Mouse (Mus musculus) kidney, adult 2 months (tissue): ENCODE measurements around the gene Gfap. TPM values are rescaled to one million over a fixed set of nuclear protein-coding genes. Genes with fewer than 3 reads are reported as not detected.

Source experiments
- DNase-seq: peaks from one replicate; pipeline ENCODE4 v3.0.0; 2021
- H3K27ac ChIP-seq: fragments of 200-500 bp; 2 replicates; pipeline ENCODE4 v1.5.1; 2012; ENCODE audit warnings: low read depth, low read length, control low read depth, inconsistent platforms; ENCODE audit not compliant: insufficient read depth
- H3K27me3 ChIP-seq: fragments of 200-500 bp; replicated peaks from 2 replicates; pipeline ENCODE4 v1.6.1; 2012; ENCODE audit warnings: mild to moderate bottlenecking, moderate library complexity, low read length, inconsistent platforms; ENCODE audit not compliant: control insufficient read depth, insufficient read depth
- H3K36me3 ChIP-seq: fragments of 200-500 bp; 2 replicates; pipeline ENCODE4 v1.6.1; 2012; ENCODE audit warnings: mild to moderate bottlenecking, moderate library complexity, low read length, inconsistent platforms; ENCODE audit not compliant: control insufficient read depth, insufficient read depth
- H3K4me1 ChIP-seq: fragments of 200-500 bp; 2 replicates; pipeline ENCODE4 v1.6.1; 2011; ENCODE audit warnings: low read length; ENCODE audit not compliant: control insufficient read depth, insufficient read depth
- H3K4me3 ChIP-seq: fragments of 200-500 bp; 2 replicates; pipeline ENCODE4 v1.5.1; 2011; ENCODE audit warnings: mild to moderate bottlenecking, low read depth, low read length, control low read depth; ENCODE audit not compliant: insufficient read depth
- CTCF ChIP-seq: fragments of 200-500 bp; conservative IDR thresholded peaks from 2 replicates; pipeline ENCODE4 v1.5.1; 2011; ENCODE audit warnings: low read depth, mild to moderate bottlenecking, control low read depth, low read length, moderate library complexity, mixed read lengths; ENCODE audit not compliant: insufficient read depth, insufficient read length
- POLR2A ChIP-seq: fragments of 200-500 bp; IDR thresholded peaks from one replicate; pipeline ENCODE4 v1.6.1; 2011; ENCODE audit warnings: low read depth, low read length, control low read depth
- WGBS: fragments of 180-500 bp; shearing (Covaris S2); methylation state at CpG from one replicate; pipeline ENCODE4 v1.1.7; 2018; 5-methylcytosine and 5-hydroxymethylcytosine counted together
- polyA plus RNA-seq: library from polyadenylated mRNA; depleted of rRNA; stranded (reverse); fragments of >200 nt; gene quantifications from 2 replicates; pipeline ENCODE4 v1.2.3, GENCODE M21; 2012; rRNA removed

Gene Gfap
- polyA plus RNA-seq, 1 experiment = 0.16 TPM

- TF ChIP-seq POLR2A = no peak
- TF ChIP-seq CTCF = no peak
- H3K27ac ChIP-seq = no peak overlapping the region
- H3K36me3 ChIP-seq = peaks cover 3% of the 10 kb centered on the region
- H3K27me3 ChIP-seq = no peaks in the 10 kb centered on the region
- no peaks in the 10 kb centered on the region for H3K4me1 ChIP-seq
- H3K4me3 ChIP-seq = no peak overlapping the region
- 92% methylated on average over 6 of the region's 6 CpGs for WGBS
- DNase-seq = no peak
These were observed 44.8 kb downstream of the Gfap start for GRCm38 (mm10) chr11:102855941-102856340.

- Histone ChIP-seq H3K36me3 (peaks cover 3% of the 10 kb centered on the region), H3K27ac (no peak overlapping the region), H3K27me3 (no peaks in the 10 kb centered on the region), H3K4me3 (no peak overlapping the region), H3K4me1 (no peaks in the 10 kb centered on the region)
- DNase-seq = no peak
- no peak for TF ChIP-seq POLR2A
- peak; percentile 29 for TF ChIP-seq CTCF
These were observed 47.0 kb downstream of the Gfap start for GRCm38 (mm10) chr11:102853760-102854159.

- Histone ChIP-seq H3K4me1 (no peaks in the 10 kb centered on the region), H3K36me3 (peaks cover 5% of the 10 kb centered on the region), H3K4me3 (no peak overlapping the region), H3K27ac (no peak overlapping the region), H3K27me3 (no peaks in the 10 kb centered on the region)
- 58% methylated on average over 5 of the region's 5 CpGs for WGBS
- peak; percentile 72 for DNase-seq
- TF ChIP-seq CTCF (peak; percentile 79), POLR2A (no peak)
These were observed 48.8 kb downstream of the Gfap start for GRCm38 (mm10) chr11:102851883-102852282.

- no peaks in the 10 kb centered on the region for H3K4me1 ChIP-seq
- no peak overlapping the region for H3K4me3 ChIP-seq
- WGBS = 75% methylated on average over 10 of the region's 10 CpGs
- peaks cover 5% of the 10 kb centered on the region for H3K36me3 ChIP-seq
- no peak for DNase-seq
- TF ChIP-seq CTCF (no peak), POLR2A (no peak)
- 0 out of 2 replicates have a peak overlapping the region, but pooled peaks have one; percentile 28 for H3K27ac ChIP-seq
- no peaks in the 10 kb centered on the region for H3K27me3 ChIP-seq
These were observed 54.8 kb downstream of the Gfap start for GRCm38 (mm10) chr11:102845926-102846325.

- Histone ChIP-seq H3K27ac (peak overlapping the region; percentile 58), H3K36me3 (peaks cover 3% of the 10 kb centered on the region), H3K4me3 (no peak overlapping the region), H3K4me1 (no peaks in the 10 kb centered on the region), H3K27me3 (no peaks in the 10 kb centered on the region)
- no peak for TF ChIP-seq POLR2A
- no peak for TF ChIP-seq CTCF
- no peak for DNase-seq
- 78% methylated on average over 9 of the region's 9 CpGs for WGBS
These were observed 62.0 kb downstream of the Gfap start for GRCm38 (mm10) chr11:102838616-102839150.

- peaks cover 3% of the 10 kb centered on the region for H3K36me3 ChIP-seq
- 82% methylated on average over 2 of the region's 2 CpGs for WGBS
- TF ChIP-seq POLR2A (no peak), CTCF (no peak)
These were observed 62.6 kb downstream of the Gfap start for GRCm38 (mm10) chr11:102838126-102838525.

GRCm38 (mm10) chr11:102837385-102837784 lies 63.3 kb downstream of the Gfap start:
- Histone ChIP-seq H3K4me3 (no peak overlapping the region), H3K4me1 (no peaks in the 10 kb centered on the region), H3K27ac (no peak overlapping the region; the same call in 1 of the 2 replicates), H3K27me3 (no peaks in the 10 kb centered on the region), H3K36me3 (peaks cover 3% of the 10 kb centered on the region; the same call in 1 of the 2 replicates)
- TF ChIP-seq CTCF (no peak), POLR2A (no peak)
- 92% methylated on average over 1 of the region's 1 CpGs for WGBS
- DNase-seq = no peak

More at GRCm38 (mm10) chr11:102838126-102838525, 62.6 kb downstream of the Gfap start:
- Histone ChIP-seq H3K27me3 (no peaks in the 10 kb centered on the region), H3K4me3 (no peak overlapping the region), H3K4me1 (no peaks in the 10 kb centered on the region), H3K27ac (no peak overlapping the region; the same call in 1 of the 2 replicates)
- DNase-seq = peak; percentile 35

Other genes starting within 250 kb of the Gfap start
- gene Meioc, start 237.2 kb downstream of the Gfap start, polyA plus RNA-seq = not detected in 2 replicates
- 6.7 and 8.4 TPM in 2 replicates for gene Ccdc43, start 203.1 kb downstream of the Gfap start, polyA plus RNA-seq
- 5.0 and 5.2 TPM in 2 replicates for gene Adam11, start 139.5 kb downstream of the Gfap start, polyA plus RNA-seq
- 4.9 and 5.1 TPM in 2 replicates for gene Gjc1, start 81.2 kb downstream of the Gfap start, polyA plus RNA-seq
- 2.2 and 4.1 TPM in 2 replicates for gene Higd1b, start 65.1 kb downstream of the Gfap start, polyA plus RNA-seq
- 76.4 and 81.0 TPM in 2 replicates for gene Eftud2, start 19.9 kb downstream of the Gfap start, polyA plus RNA-seq
- gene Ccdc103, start 19.7 kb downstream of the Gfap start, polyA plus RNA-seq = 0.88 and 1.5 TPM in 2 replicates
- gene Fam187a, start 15.7 kb downstream of the Gfap start, polyA plus RNA-seq = not detected in 2 replicates
- 0.22 and 0.27 TPM in 2 replicates for gene Kif18b, start 24.2 kb upstream of the Gfap start, polyA plus RNA-seq
- 0.38 and 0.39 TPM in 2 replicates for gene C1ql1, start 45.8 kb upstream of the Gfap start, polyA plus RNA-seq
- 45.3 and 49.7 TPM in 2 replicates for gene Nmt1, start 127.3 kb upstream of the Gfap start, polyA plus RNA-seq
- 49.5 and 51.3 TPM in 2 replicates for gene Dcakd, start 127.4 kb upstream of the Gfap start, polyA plus RNA-seq
- gene Plcd3, start 200.7 kb upstream of the Gfap start, polyA plus RNA-seq = 14.9 and 18.1 TPM in 2 replicates
- gene Acbd4, start 200.8 kb upstream of the Gfap start, polyA plus RNA-seq = 119 and 130 TPM in 2 replicates
- gene Hexim1, start 215.3 kb upstream of the Gfap start, polyA plus RNA-seq = 24.9 and 26.4 TPM in 2 replicates
- gene Hexim2, start 231.5 kb upstream of the Gfap start, polyA plus RNA-seq = 3.8 and 4.0 TPM in 2 replicates